Mouse (Mus musculus) CH12.LX (cell line): Measurements from ENCODE around the gene Cops7a.

ENCODE experiments used
- BHLHE40 ChIP-seq: IDR thresholded peaks from 2 replicates; pipeline ENCODE4 v1.6.1; 2011; ENCODE audit warnings: mild to moderate bottlenecking, low read depth, low read length, improper control_type of control experiment
- CHD1 ChIP-seq: IDR thresholded peaks from 2 replicates; pipeline ENCODE4 v1.6.1; 2012; ENCODE audit warnings: low read depth, low read length, improper control_type of control experiment, inconsistent platforms
- CTCF ChIP-seq, 2 experiments: IDR thresholded peaks in 1 of 2; conservative IDR thresholded peaks in 1 of 2; 2 replicates each; pipeline ENCODE4 v1.5.1; 2011 to 2012; ENCODE audit warnings: low read depth in 2 of 2, low read length in 2 of 2, improper control_type of control experiment in 1 of 2, inconsistent platforms in 1 of 2, mild to moderate bottlenecking in 1 of 2, moderate library complexity in 1 of 2
- EP300 ChIP-seq: IDR thresholded peaks from 2 replicates; pipeline ENCODE4 v1.6.1; 2011; ENCODE audit warnings: low read length, improper control_type of control experiment
- HCFC1 ChIP-seq: IDR thresholded peaks from 2 replicates; pipeline ENCODE4 v1.6.1; 2012; ENCODE audit warnings: low read depth, mild to moderate bottlenecking, inconsistent platforms, low read length, improper control_type of control experiment
- MAX ChIP-seq: IDR thresholded peaks from 2 replicates; pipeline ENCODE4 v1.6.1; 2011; ENCODE audit warnings: low read length, improper control_type of control experiment
- MAZ ChIP-seq: IDR thresholded peaks from 2 replicates; pipeline ENCODE4 v1.6.1; 2012; ENCODE audit warnings: low read depth, mild to moderate bottlenecking, inconsistent platforms, low read length, improper control_type of control experiment, moderate library complexity
- POLR2A ChIP-seq: IDR thresholded peaks from 2 replicates; pipeline ENCODE4 v1.6.1; 2011; ENCODE audit warnings: low read depth, mild to moderate bottlenecking, improper control_type of control experiment, low read length
- RAD21 ChIP-seq: IDR thresholded peaks from 2 replicates; pipeline ENCODE4 v1.6.1; 2011; ENCODE audit warnings: low read depth, mild to moderate bottlenecking, low read length, improper control_type of control experiment, moderate library complexity
- TBP ChIP-seq: conservative IDR thresholded peaks from 2 replicates; pipeline ENCODE4 v1.6.1; 2011; ENCODE audit warnings: low read depth, low read length, improper control_type of control experiment
- TCF12 ChIP-seq: IDR thresholded peaks from 2 replicates; pipeline ENCODE4 v1.6.1; 2014; ENCODE audit warnings: low read depth, mild to moderate bottlenecking, inconsistent platforms, low read length, improper control_type of control experiment
- USF2 ChIP-seq: conservative IDR thresholded peaks from 2 replicates; pipeline ENCODE4 v1.6.1; 2011; ENCODE audit warnings: low read depth, low read length, improper control_type of control experiment
- ZC3H11A ChIP-seq: IDR thresholded peaks from 2 replicates; pipeline ENCODE4 v1.6.1; 2012; ENCODE audit warnings: low read depth, mild to moderate bottlenecking, inconsistent platforms, low read length, improper control_type of control experiment
- ZNF384 ChIP-seq: IDR thresholded peaks from 2 replicates; pipeline ENCODE4 v1.6.1; 2012; ENCODE audit warnings: low read depth, low read length, improper control_type of control experiment, inconsistent platforms

DNA sequence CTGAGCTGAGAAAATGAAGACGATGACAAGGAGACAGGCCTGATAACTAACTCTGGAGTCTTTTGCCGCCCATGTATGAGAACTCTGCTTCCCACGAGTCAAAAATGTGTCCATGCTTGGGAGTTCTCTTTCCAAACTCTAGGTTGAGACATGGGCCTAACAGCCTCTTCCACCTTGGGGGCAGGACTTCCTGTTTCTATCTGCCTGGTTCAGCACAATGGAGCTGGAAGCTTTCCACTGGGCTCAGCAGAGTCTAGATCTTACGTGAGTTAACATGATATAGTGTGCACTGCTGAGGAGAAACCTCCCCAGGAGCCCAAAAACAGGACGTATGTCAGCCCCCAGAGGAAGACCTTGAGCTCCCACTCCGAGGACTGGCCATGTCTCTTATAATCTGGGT lies 52.1 kb downstream of the Cops7a start:
- TF ChIP-seq ZC3H11A: no peak
- no peak for TF ChIP-seq EP300
- TF ChIP-seq POLR2A: no peak
- no peak for TF ChIP-seq CTCF (conservative IDR thresholded peaks at IDR 0.05 in 1 of 2, IDR thresholded peaks at IDR 0.05 in 1 of 2; ENCODE audit: low read depth in 2 of 2, low read length in 2 of 2)
- TF ChIP-seq CHD1: no peak
- no peak for TF ChIP-seq RAD21
- TF ChIP-seq HCFC1: no peak
- TF ChIP-seq USF2: no peak
- TF ChIP-seq TBP: no peak
- no peak for TF ChIP-seq TCF12
- TF ChIP-seq ZNF384: no peak
- no peak for TF ChIP-seq MAX
- no peak for TF ChIP-seq BHLHE40
- TF ChIP-seq MAZ: no peak
